Mouse (Mus musculus): Measurements from ENCODE around the gene Thbs1. TPM values are rescaled to one million over a fixed set of nuclear protein-coding genes. Genes with fewer than 3 reads are reported as not detected.

The Thbs1 gene
- 5.9 and 9.2 TPM in 2 replicates for polyA plus RNA-seq (2015; fragmentation: Nextera tagmentation; extraction: Ambion mirVana)

DNA sequence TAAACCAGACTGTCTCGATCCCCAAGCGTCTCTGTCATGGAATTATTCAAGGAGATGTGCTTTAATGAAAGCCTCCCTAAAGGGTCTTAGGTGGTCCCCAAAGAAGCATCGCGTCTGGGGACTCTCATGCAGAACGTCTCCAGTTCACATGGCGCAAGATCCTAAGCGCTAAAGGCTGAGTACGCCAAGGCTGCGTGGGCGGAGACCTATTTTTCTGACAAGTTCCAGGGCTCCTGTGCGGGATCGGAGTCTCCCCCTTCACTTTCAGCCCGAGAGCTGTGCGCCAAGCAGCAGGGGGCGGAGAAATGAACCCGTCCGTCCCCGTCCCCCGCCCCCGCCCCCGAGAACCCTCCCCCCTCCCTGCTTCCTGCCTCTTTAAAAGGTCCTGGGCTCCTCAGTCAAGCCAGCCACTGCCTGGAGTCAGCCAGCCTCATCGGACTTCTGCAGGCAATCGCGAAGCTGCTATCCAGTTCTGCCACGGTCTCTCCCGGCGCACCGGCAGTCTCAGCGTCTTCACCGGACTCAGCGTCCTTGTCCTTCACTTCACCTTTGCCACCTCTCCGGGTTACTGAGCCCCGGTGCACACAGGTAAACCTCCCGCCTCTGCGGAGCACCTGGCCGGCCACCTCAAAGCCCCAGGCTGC lies at the start of gene Thbs1:
TSS of gene Thbs1 (plus strand) at position 389 of the 644 bp plus-strand sequence.
- peak within 1 kb of the TSS; percentile 91 for H3K4me2 ChIP-seq
- H3K4me1 ChIP-seq = peaks cover 25% of the 10 kb centered on the region
- H3K27me3 ChIP-seq = peaks cover 10% of the 10 kb centered on the region
- WGBS = under 1% methylated on average over 36 of the region's 36 CpGs
- ATAC-seq = peak; percentile 66
- peak within 1 kb of the TSS; percentile 52 for H3K4me3 ChIP-seq
- H3K9me3 ChIP-seq (replicated peaks) = no peaks in the 10 kb centered on the region
- H3K36me3 ChIP-seq (ENCODE audit: poor library complexity, severe bottlenecking) = no peaks in the 10 kb centered on the region
- H3K27ac ChIP-seq = no peak within 1 kb of the TSS
- peak within 1 kb of the TSS; percentile 68 for H3K9ac ChIP-seq

DNA sequence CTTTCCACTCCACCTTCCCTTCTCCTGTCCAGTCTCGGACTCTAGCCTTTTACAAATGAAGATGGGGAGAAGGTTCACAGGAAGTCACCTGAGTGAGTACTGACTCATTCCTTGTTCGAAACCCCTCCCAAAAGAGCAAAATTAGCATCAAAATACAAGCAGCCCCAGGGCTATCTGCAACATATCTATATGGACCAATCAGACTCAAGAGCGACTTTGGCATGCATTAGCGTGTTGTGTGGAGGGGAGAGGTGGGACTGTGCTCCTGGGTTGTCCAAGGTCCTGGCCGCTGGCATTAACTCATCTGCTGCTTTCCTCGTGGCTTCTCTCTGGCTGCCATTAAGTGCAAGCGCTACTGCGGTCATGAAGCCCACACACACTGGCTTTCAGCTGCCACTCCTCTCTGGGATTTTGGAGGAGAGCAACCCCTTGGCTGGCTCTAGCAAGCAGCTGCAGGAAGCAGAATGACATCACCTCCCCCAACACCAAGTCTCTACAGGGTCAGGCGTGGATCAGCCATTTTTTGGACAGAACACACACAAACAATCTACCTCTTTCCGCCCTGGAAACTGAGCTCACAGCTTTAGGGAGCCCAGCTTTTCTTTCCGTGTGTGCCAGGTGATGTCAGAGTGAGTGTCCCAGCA lies 47.4 kb upstream of the Thbs1 start:
- Histone ChIP-seq H3K4me2 (no peak overlapping the region), H3K36me3 (ENCODE audit: poor library complexity, severe bottlenecking) (no peaks in the 10 kb centered on the region), H3K4me1 (no peaks in the 10 kb centered on the region), H3K27me3 (no peaks in the 10 kb centered on the region), H3K4me3 (no peak overlapping the region), H3K9ac (no peak overlapping the region), H3K9me3 (replicated peaks) (no peaks in the 10 kb centered on the region), H3K27ac (no peak overlapping the region)
- WGBS = 89% methylated on average over 11 of the region's 11 CpGs
- no peak for ATAC-seq

DNA sequence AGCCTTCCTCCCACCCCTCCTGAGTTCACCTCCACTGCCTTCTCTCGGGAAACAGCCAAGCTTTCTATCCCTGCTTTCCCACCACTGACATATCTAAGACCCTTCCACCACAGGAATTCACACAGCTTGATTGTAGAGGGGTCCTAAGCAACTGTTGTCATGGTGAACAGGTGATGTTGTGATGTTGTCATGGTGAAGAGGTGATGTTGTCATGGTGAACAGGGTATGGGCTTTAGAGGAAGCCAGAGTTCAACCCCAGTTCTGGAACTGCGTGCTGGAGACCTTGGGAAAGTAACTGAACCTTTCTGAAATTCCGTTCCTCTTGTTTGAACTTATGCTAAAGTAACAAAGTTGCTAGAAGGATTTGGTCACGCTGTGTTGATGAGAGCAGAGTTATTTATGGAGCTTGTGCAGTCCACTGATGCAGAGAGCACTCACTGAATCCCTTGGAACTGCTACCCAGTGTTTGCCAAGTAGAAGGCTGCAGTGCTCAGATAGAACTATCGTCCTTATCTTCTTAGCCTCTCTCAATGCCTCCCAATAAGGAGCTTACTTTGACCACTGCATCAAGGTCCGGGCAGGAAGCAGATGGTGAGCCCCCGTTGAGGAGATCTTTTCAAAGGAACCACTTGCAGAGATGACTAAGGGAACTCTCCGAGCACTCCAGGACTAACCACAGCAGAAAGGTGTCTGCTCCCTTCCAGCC lies 45.5 kb upstream of the Thbs1 start:
- 80% methylated on average over 8 of the region's 8 CpGs for WGBS
- Histone ChIP-seq H3K4me1 (no peaks in the 10 kb centered on the region), H3K27ac (no peak overlapping the region), H3K27me3 (no peaks in the 10 kb centered on the region), H3K9me3 (replicated peaks) (no peaks in the 10 kb centered on the region), H3K9ac (no peak overlapping the region), H3K4me3 (no peak overlapping the region), H3K36me3 (ENCODE audit: poor library complexity, severe bottlenecking) (no peaks in the 10 kb centered on the region), H3K4me2 (no peak overlapping the region)
- no peak for ATAC-seq

DNA sequence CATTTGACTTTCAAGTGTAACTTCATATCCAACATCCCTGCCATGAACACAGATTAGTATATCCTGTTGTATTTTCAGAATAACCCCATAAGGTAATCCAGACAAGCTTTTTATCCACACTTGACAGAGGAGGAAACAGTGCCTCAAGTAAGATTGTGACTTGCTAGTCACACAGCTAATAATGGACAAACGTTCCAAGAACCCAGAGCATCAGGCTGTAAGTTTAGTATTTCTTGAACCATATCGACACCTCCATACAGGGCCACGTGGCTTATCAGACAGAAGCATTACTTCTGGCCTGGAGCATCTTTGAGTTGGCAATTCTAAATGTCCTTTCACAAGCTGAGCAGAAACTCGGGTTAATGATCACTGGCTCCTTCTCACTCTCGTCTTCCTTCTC lies 41.7 kb upstream of the Thbs1 start:
- WGBS = 89% methylated on average over 5 of the region's 5 CpGs
- Histone ChIP-seq H3K27me3 (no peaks in the 10 kb centered on the region), H3K9me3 (replicated peaks) (no peaks in the 10 kb centered on the region), H3K9ac (no peak overlapping the region), H3K4me1 (no peaks in the 10 kb centered on the region), H3K4me3 (no peak overlapping the region), H3K4me2 (no peak overlapping the region), H3K27ac (no peak overlapping the region), H3K36me3 (ENCODE audit: poor library complexity, severe bottlenecking) (no peaks in the 10 kb centered on the region)
- ATAC-seq = no peak

DNA sequence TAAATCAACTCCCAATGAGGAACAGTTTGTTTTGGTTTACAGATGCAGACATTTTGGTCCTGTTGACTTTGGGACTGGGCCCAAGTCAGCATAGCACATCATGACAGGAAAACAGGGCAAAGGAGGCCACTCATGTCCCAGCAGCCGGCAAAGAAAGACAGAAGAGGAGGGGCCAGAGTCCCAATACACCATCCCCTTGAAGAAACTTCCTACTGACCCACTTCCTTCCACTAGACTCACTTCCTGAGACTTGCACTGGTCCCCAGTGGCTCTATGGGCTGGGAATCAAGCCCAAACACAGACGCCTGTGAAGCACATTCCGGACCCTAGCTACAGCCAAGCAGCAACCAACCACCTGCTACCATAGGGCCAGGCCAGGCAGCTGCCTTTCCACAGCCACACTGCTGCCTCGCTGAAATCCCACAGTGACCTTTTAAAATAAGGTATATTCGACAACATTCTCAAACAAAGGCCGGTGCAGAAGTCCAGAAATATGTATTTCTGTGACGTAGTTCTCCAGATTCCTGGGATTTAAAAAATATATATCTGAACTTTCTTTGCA lies 38.8 kb upstream of the Thbs1 start:
- Histone ChIP-seq H3K4me2 (no peak overlapping the region), H3K9ac (no peak overlapping the region), H3K27me3 (no peaks in the 10 kb centered on the region), H3K4me1 (no peaks in the 10 kb centered on the region), H3K9me3 (replicated peaks) (no peaks in the 10 kb centered on the region), H3K36me3 (ENCODE audit: poor library complexity, severe bottlenecking) (no peaks in the 10 kb centered on the region), H3K27ac (no peak overlapping the region), H3K4me3 (no peak overlapping the region)
- ATAC-seq = no peak
- WGBS = 95% methylated on average over 7 of the region's 7 CpGs

DNA sequence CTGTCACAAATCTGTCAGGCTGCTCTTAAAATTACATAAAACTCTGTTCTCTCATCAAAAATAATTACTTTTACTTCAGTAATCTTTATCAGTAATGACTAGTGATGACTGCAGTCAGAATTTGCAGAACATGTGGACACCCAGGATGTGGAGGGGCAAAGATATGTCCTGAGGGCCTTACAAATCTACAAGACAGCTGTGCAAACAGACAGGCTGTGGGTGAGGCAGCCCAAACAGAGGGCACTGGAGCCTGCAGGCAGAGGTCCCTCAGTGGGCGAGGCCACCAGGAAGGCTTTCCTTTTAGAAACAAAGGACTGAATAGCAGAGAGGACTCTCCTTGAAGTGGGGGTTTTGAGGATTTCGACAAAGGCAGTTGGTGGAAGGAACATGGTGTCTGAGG lies 37.6 kb upstream of the Thbs1 start:
- H3K27ac ChIP-seq = no peak overlapping the region
- H3K9me3 ChIP-seq (replicated peaks) = no peaks in the 10 kb centered on the region
- 35% methylated on average over 2 of the region's 2 CpGs for WGBS
- H3K9ac ChIP-seq = no peak overlapping the region
- no peak overlapping the region for H3K4me3 ChIP-seq
- H3K4me2 ChIP-seq = no peak overlapping the region
- no peaks in the 10 kb centered on the region for H3K36me3 ChIP-seq (ENCODE audit: poor library complexity, severe bottlenecking)
- no peak for ATAC-seq
- H3K27me3 ChIP-seq = no peaks in the 10 kb centered on the region
- H3K4me1 ChIP-seq = no peaks in the 10 kb centered on the region

DNA sequence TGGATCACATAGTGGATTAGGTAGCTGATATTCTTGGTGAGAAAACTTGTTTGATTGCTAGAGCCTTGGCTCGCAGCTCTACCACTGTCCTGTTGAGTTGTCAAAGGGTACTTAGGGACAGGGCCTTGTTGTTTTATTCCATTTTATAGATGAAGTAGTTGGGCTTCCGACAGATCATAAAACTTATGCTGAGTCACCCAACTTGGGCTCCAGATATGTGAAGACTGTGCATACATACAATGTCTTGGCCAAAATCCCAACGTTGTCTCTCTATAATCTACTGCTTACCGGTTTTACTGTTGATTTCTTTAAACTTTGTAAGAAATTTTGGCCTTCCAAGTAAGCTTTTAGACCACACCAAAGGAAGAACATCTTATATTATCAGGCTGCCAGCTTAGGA lies 36.5 kb upstream of the Thbs1 start:
- H3K4me2 ChIP-seq = no peak overlapping the region
- WGBS = 91% methylated on average over 4 of the region's 4 CpGs

DNA sequence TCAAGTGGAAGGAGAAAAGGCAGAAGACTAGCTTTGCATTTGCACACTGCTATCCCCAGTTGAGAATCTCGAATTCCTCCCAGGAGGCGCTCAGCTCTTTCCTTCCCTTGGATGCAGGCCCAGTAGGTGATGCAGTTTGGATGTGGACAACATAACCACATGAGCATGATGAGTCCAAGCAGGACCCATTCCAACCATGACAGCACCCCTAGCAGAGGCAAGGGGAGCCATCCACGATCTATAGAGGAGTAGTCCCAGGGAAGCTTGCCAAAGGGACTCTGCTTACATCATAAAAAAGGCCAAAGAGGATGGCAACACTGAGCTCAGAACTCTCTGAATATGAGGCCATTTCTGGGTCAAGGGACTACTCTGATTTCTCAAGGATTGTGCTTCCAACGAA lies 32.5 kb upstream of the Thbs1 start:
- H3K4me3 ChIP-seq = no peak overlapping the region
- H3K27ac ChIP-seq = no peak overlapping the region
- no peaks in the 10 kb centered on the region for H3K4me1 ChIP-seq
- no peak overlapping the region for H3K9ac ChIP-seq
- no peak overlapping the region for H3K4me2 ChIP-seq
- WGBS = 77% methylated on average over 4 of the region's 4 CpGs
- H3K36me3 ChIP-seq (ENCODE audit: poor library complexity, severe bottlenecking) = no peaks in the 10 kb centered on the region
- ATAC-seq = no peak
- no peaks in the 10 kb centered on the region for H3K27me3 ChIP-seq
- H3K9me3 ChIP-seq (replicated peaks) = no peaks in the 10 kb centered on the region

More for the DNA sequence above, 36.5 kb upstream of the Thbs1 start:
- H3K27ac ChIP-seq = no peak overlapping the region
- no peaks in the 10 kb centered on the region for H3K36me3 ChIP-seq (ENCODE audit: poor library complexity, severe bottlenecking)
- H3K9ac ChIP-seq = no peak overlapping the region
- no peaks in the 10 kb centered on the region for H3K27me3 ChIP-seq
- no peaks in the 10 kb centered on the region for H3K9me3 ChIP-seq (replicated peaks)
- no peak for ATAC-seq
- no peak overlapping the region for H3K4me3 ChIP-seq
- H3K4me1 ChIP-seq = no peaks in the 10 kb centered on the region

DNA sequence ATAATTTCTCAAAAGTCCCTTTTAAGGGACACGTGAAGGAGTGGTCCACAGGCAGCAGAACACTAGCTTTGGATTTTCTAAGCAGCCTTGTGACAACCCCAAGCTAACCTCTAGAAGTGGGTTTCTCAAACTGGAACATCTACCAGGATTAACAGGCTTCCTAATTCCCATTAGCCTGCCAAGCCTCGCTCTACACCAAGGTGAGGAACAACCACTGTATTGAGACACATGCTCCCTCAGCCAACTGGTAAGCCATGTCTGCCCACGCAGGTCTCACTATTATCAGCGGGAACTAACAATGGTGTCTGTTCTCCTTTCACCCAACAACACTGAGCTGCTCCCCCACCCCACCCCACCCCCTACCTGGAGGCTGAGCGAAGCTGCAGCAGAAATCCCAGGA lies 30.1 kb upstream of the Thbs1 start:
- WGBS = 78% methylated on average over 5 of the region's 5 CpGs
- H3K27ac ChIP-seq = no peak overlapping the region
- no peaks in the 10 kb centered on the region for H3K4me1 ChIP-seq
- no peak overlapping the region for H3K4me2 ChIP-seq
- no peak for ATAC-seq
- no peaks in the 10 kb centered on the region for H3K27me3 ChIP-seq
- no peaks in the 10 kb centered on the region for H3K36me3 ChIP-seq (ENCODE audit: poor library complexity, severe bottlenecking)
- H3K4me3 ChIP-seq = no peak overlapping the region
- no peaks in the 10 kb centered on the region for H3K9me3 ChIP-seq (replicated peaks)
- no peak overlapping the region for H3K9ac ChIP-seq

DNA sequence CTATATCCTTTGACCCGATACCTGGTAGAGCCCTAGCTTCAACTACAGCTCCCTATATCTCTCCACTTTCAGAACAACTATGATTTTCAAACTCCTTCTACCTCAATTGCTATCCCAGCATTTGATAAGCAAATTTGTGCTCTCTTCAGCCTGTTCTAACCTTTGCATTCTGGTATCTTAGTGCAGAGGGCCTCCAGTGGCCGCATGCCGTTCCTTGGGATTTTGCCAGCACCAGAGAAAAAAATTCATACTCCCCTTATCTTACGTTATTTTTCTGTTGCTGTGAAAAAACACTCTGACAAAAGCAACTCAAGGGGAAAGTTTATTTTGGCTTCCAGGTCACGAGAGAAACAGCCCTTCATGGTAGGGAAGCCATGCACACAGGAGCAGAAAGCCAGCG lies 28.0 kb upstream of the Thbs1 start:
- H3K36me3 ChIP-seq (ENCODE audit: poor library complexity, severe bottlenecking) = no peaks in the 10 kb centered on the region
- no peak overlapping the region for H3K4me3 ChIP-seq
- no peaks in the 10 kb centered on the region for H3K27me3 ChIP-seq
- no peaks in the 10 kb centered on the region for H3K4me1 ChIP-seq
- 92% methylated on average over 6 of the region's 6 CpGs for WGBS
- no peak overlapping the region for H3K27ac ChIP-seq
- no peaks in the 10 kb centered on the region for H3K9me3 ChIP-seq (replicated peaks)
- ATAC-seq = no peak
- no peak overlapping the region for H3K9ac ChIP-seq
- no peak overlapping the region for H3K4me2 ChIP-seq

DNA sequence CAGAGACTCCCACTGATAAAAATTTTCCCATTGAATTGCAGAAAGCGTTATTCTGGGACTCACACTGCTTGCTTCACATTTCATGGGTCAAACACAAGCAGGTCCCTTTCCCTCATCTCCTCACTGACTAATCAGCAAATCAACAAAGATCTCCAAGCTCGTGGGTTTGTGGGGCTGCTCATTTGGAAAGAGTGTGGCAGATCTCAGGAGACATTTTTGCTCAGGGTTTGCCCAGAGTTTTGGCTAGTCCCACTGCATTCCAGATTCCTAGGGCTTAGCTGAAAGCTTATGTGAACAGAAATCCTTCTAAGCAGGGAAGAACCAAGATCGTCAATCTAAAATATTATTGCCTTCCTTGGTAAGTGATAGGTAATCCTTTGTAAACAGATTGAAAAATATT lies 27.0 kb upstream of the Thbs1 start:
- H3K4me1 ChIP-seq = no peaks in the 10 kb centered on the region
- no peak overlapping the region for H3K27ac ChIP-seq
- no peak overlapping the region for H3K9ac ChIP-seq
- H3K27me3 ChIP-seq = no peaks in the 10 kb centered on the region
- 82% methylated on average over 3 of the region's 3 CpGs for WGBS
- no peak overlapping the region for H3K4me3 ChIP-seq
- ATAC-seq = no peak
- H3K9me3 ChIP-seq (replicated peaks) = no peaks in the 10 kb centered on the region
- H3K4me2 ChIP-seq = no peak overlapping the region
- H3K36me3 ChIP-seq (ENCODE audit: poor library complexity, severe bottlenecking) = no peaks in the 10 kb centered on the region

DNA sequence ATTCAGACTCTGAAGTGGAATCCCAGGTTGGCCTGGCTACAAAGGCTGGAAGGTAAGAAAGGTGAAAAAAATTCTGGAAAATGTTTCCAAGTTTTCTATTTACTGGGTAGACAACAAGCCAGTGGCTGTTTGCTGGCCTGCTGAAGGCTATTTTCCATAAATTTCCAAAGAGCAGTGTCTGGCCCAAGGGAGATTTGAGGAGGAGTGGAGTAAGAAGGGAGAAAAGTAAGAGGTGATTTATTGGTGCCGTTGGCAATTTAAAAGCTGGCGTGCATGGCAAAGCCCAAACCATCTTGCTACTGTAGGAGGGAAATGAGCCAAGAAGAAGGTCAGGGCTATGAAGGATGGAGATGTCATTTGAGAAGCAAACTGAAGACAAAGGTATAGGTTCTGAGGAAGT lies 26.0 kb upstream of the Thbs1 start:
- Histone ChIP-seq H3K9ac (no peak overlapping the region), H3K9me3 (replicated peaks) (no peaks in the 10 kb centered on the region), H3K4me1 (no peaks in the 10 kb centered on the region), H3K27me3 (no peaks in the 10 kb centered on the region), H3K4me2 (no peak overlapping the region), H3K27ac (no peak overlapping the region), H3K4me3 (no peak overlapping the region), H3K36me3 (ENCODE audit: poor library complexity, severe bottlenecking) (no peaks in the 10 kb centered on the region)
- ATAC-seq = no peak
- WGBS = 84% methylated on average over 2 of the region's 2 CpGs
